Mouse (Mus musculus) CD4-positive helper T cell, adult 2 months (primary cell): ENCODE results near the gene Phf11b.
"Not testable (repeated sequence)": the region's sequence is repeated elsewhere in the genome, so short reads cannot be mapped to it uniquely, and the experiment has no call there.

Source experiments
- DNase-seq: peaks from one replicate; pipeline ENCODE4 v3.0.0-alpha.2; 2012; ENCODE audit warnings: low read depth, missing footprints, low spot score

The Phf11b gene

DNA sequence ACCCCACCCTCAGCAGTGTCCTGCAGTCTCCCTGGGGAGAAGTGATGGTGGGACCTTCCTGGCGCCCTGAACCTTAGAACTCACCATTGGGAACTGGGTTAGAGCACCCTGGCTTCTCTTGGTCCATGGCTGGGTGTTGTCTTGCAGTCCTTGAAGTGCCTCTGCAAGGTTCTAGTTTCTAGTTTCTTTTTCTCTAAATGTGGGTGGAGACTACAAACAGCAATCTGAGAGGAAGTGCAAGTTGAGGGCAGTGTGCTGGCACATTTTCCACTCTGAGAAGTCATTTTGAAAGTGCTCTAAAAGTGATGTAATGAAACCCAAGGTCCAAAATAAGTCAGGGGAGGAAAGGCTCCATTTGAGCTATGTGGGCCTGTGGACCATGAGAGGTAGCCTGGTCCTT, at the start of gene Phf11b:
Gene Phf11b, minus strand, starts transcription at position 163 of the 400 bp plus-strand sequence.
- DNase-seq: peak; percentile 81

GRCm38 (mm10) chr14:59390181-59390580, 49.0 kb upstream of the Phf11b start:
- DNase-seq: not testable (repeated sequence)

- no peak for DNase-seq
Observed at GRCm38 (mm10) chr14:59389532-59389931, 48.4 kb upstream of the Phf11b start.

DNA sequence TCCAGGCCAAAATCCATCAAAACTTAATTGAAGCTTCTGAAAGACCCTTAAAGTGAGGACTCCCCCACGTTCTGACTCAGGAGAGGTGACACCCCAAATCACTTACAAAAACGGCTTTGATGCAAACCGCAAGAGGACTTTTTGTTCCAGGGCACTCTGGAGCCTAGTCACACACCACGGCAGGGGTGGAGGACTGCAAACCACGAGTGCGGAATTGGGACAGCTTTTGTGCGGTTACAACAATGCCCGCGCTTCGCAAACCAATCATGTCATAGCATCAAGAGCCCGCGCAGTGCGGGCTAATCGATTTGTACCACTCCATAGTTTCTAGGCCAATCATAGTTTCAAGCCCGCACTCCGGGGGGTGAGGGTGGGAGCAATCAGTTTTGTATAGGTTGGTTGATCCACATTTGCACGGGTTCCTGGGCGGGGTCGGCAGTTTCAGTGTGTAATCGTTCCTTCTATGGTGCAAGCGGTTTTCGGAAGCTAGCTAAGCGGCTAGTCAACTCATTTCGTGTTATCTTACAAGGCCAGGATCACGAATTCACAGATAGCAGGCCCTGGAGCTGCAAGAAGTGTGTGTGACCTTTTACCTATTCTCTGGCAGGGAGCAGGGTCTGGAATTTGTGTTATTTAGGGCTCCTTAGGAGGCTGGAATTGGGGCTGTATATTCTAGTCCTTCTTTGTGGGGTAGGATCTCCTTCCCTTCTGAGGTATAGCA, 29.4 kb upstream of the Phf11b start:
- no peak for DNase-seq

- no peak for DNase-seq
Observed at GRCm38 (mm10) chr14:59366386-59367105, 25.4 kb upstream of the Phf11b start.

DNA sequence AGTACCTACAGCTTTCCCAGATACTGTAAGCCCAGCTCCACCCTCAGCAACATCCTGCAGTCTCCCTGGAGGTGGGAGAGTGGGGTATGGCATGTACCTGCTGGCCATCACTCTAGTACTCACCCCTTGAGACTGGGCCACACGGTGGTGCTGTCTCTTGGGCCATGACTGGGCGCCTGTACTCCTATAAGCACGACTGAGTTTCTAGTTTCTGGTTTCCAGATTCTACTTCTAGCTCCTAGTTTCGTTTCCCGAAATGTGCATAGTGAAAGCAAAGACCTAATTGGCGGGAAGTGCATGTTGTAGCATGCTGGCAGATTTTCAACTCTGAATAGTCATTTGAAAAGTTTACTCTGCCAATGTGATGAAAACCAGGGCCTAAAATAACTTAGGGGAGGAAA, 24.1 kb upstream of the Phf11b start, which contains the start of gene Phf11d:
Gene Phf11d, minus strand, starts transcription at position 227 of the 401 bp plus-strand sequence.
- DNase-seq: no peak

DNA sequence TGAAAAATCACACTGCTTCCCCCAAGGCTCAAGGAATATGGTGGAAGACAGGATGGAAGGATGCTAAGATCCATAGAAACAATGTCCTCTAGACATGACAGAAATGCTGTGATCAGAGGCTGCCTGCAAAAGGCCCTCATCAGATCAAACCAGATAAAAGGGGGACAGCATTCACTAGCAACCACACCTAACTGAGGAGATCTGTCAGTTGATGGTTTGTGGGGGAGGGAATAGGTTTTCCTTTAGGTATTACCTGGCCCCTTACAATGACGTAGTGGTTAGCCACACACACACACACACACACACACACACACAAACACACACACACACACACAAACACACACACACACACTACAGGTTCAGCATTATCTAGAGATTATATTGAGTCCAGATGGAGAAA, 1.6 kb downstream of the Phf11b start:
- DNase-seq: peak; percentile 51

GRCm38 (mm10) chr14:59336056-59336455, 5.1 kb downstream of the Phf11b start:
- DNase-seq: not testable (repeated sequence)

DNA sequence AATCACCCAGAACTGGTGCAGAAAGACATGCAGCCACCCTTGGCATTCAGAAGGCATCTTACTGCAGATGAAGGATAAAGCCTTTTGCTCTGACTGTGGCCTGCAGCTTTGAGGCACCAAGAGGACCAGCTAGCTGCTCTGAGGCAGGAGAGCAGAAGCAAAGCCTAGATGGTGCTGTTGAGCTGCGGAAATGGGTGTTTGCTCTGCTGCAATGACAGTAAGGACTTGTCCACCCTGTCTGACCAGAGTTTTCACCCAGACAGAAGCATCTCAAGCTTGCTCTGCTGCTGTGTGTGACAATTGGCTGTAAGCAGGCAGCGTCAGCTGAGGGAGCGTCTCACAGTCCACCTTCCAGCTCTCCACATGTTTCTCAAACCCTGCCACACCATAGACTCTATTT, 10.7 kb downstream of the Phf11b start:
- DNase-seq: peak; percentile 12

DNA sequence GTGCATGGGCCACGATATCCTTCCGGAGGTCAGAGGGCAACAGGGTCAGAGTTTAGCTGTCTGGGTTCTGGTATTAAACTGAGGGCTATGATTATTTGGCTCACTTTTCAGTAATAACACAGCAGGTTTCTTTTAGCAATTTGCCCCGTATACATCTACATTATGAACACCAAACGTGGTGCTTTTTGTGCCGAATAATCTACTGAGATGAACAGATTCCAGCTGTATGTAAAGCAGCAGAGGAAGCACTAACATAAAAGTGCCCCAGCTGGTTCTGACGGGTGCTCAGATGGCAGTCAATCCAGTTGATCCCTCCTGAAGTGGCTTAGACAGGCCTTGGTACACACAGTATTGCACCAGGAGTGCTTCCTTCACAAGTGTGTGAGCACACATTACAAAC, 21.2 kb downstream of the Phf11b start:
- DNase-seq: not testable (repeated sequence)

- DNase-seq: not testable (repeated sequence)
Observed at GRCm38 (mm10) chr14:59319036-59319435, 22.1 kb downstream of the Phf11b start.

DNA sequence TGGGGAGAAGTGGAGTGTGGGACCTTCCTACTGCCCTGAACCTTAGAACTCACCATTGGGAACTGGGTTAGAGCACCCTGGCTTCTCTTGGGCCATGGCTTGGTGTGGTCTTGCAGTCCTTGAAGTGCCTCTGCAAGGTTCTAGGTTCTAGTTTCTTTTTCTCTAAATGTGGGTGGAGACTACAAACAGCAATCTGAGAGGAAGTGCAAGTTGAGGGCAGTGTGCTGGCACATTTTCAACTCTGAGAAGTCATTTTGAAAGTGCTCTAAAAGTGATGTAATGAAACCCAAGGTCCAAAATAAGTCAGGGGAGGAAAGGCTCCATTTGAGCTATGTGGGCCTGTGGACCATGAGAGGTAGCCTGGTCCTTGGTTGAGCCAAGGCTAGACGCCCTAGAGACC, 43.8 kb downstream of the Phf11b start, which contains the start of gene Phf11a:
Gene Phf11a, minus strand, starts transcription at position 132 of the 400 bp plus-strand sequence.
- DNase-seq: peak; percentile 46

DNA sequence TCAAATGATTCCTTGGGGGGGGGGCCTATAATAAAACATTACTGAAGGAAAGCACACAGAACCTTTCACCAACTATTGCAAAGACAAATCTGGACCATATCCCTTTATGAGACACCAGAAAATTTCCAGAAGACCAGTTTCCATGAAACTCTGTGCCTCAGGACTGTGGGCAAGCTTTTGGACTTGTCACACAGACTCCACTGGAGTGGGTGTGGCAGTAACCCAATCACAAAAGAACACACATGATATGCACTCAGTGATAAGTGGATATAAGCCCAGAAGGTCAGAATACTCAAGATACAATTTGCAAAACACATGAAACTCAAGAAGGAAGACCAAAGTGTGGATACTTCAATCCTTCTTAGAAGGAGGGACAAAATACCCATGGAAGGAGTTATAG, 49.4 kb downstream of the Phf11b start:
- DNase-seq: not testable (repeated sequence)

GRCm38 (mm10) chr14:59274961-59275360, 66.2 kb downstream of the Phf11b start:
- not testable (repeated sequence) for DNase-seq
